Mouse (Mus musculus): ENCODE data around the gene Thoc6. TPM values are rescaled to one million over a fixed set of nuclear protein-coding genes. Genes with fewer than 3 reads are reported as not detected.

Gene Thoc6
- polyA plus RNA-seq, 1 experiment = 67.3 TPM

- H3K4me3 ChIP-seq (replicated peaks) = peak overlapping the region; percentile 93
- no peaks in the 10 kb centered on the region for H3K36me3 ChIP-seq (replicated peaks; ENCODE audit: low read length)
- TF ChIP-seq FLI1 (IDR thresholded peaks at IDR 0.05; ENCODE audit: low read length) = no peak
- no peak for TF ChIP-seq GATA1 (IDR thresholded peaks at IDR 0.05; ENCODE audit: borderline replicate concordance, low read length)
- peaks cover 17% of the 10 kb centered on the region for H3K4me1 ChIP-seq
- H3K27me3 ChIP-seq (replicated peaks) = peaks cover 66% of the 10 kb centered on the region
- H3K9me3 ChIP-seq = no peaks in the 10 kb centered on the region
These were observed 26.4 kb upstream of the Thoc6 start for GRCm38 (mm10) chr17:23700079-23700478.

DNA sequence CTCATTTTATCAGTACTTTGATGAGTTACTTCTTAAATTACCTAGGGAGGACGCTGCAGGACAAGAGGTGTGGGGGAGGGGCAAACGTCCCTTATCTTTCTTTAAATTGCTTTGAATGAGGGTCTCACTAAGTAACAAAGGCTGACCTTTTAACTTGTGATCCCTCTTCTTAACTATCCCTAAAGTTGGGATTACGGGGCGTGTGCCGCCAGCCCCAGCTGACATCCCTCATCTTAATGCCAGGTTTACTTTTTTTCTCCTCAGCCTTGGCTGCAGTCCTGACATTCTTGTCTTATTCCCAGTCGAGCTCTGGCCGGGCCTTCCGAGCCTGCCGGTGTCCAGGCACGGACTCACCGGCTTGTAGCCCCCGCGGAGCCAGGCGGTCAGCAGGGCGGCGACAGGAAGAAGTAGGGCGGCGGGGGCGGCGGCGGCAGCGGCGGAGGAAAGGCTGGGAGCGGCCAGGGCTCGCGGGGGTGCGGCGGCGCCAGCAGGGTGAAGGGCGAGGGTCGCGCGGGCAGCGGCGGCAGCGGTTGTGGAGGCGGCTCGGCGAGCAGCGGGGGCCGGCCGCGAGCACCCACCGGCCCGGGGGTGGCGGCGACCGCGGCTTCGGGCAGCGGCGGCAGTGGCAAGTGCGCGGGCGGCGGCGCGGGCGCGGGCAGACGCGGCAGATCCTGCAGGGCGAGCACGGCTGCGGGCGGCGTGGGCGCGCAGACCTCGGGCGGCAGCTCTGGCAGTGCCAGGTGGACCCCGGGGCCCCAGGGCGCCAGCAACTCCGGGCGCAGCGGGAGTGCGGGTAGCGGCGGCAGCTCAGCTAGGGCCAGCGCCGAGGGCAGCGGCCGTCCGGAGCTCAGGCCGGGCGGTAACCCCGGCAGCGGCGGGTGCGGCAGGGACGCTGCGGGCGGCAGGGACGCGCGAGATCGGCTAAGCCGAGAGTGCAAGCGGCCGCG lies 25.7 kb upstream of the Thoc6 start:
- Histone ChIP-seq H3K4me3 (replicated peaks) (peak overlapping the region; percentile 93), H3K4me1 (peaks cover 23% of the 10 kb centered on the region), H3K36me3 (replicated peaks; ENCODE audit: low read length) (no peaks in the 10 kb centered on the region), H3K27me3 (replicated peaks) (peaks cover 67% of the 10 kb centered on the region), H3K9me3 (no peaks in the 10 kb centered on the region)
- TF ChIP-seq GATA1 (IDR thresholded peaks at IDR 0.05; ENCODE audit: borderline replicate concordance, low read length) (no peak), FLI1 (IDR thresholded peaks at IDR 0.05; ENCODE audit: low read length) (no peak)

DNA sequence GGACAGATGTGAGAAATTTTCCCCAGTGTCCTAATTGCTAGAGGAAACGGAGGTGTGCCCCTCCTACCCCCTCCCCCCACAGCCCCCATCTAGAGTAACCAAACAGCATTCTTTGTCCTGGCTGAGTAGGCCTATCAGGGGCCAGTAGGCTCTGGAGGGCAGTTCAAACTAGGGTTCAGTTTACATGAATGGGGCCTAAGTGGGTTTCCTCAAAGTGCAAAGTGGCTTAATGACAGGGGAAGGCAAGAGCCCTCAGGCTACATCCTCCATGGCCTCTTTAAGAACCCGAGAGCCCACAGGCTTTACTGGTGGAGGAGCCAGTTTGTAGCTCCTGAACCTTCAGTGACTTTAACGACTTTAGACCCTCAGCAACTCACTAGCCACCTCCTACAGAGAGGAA lies 22.1 kb upstream of the Thoc6 start:
- H3K36me3 ChIP-seq (replicated peaks; ENCODE audit: low read length) = no peaks in the 10 kb centered on the region
- H3K27me3 ChIP-seq (replicated peaks) = peaks cover 54% of the 10 kb centered on the region
- TF ChIP-seq GATA1 (IDR thresholded peaks at IDR 0.05; ENCODE audit: borderline replicate concordance, low read length) = no peak
- no peak for TF ChIP-seq FLI1 (IDR thresholded peaks at IDR 0.05; ENCODE audit: low read length)
- no peak overlapping the region for H3K4me3 ChIP-seq (replicated peaks)
- H3K4me1 ChIP-seq = peaks cover 28% of the 10 kb centered on the region
- H3K9me3 ChIP-seq = no peaks in the 10 kb centered on the region

DNA sequence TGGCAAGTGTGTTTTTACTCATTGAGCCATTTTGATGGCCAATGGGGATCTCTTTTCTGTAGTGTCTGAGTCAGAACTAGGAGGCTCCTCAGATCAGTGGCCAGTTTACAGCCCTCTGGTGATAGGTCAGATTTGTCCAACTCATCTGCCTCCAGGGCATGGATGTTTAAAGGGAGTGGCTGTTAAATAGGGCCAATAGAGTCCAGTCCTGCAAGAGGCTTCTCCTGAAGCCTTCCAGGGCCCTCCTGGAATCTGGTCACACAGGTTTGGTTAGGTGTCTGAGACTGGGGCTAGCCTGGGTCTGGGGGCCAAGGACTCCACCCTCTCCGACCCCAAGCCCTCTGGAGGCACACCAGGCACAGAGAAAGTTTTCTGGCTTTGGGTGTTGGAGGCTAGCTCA lies 20.8 kb upstream of the Thoc6 start:
- peaks cover 19% of the 10 kb centered on the region for H3K4me1 ChIP-seq
- H3K4me3 ChIP-seq (replicated peaks) = no peak overlapping the region
- no peaks in the 10 kb centered on the region for H3K36me3 ChIP-seq (replicated peaks; ENCODE audit: low read length)
- peaks cover 42% of the 10 kb centered on the region for H3K27me3 ChIP-seq (replicated peaks)
- H3K9me3 ChIP-seq = no peaks in the 10 kb centered on the region
- TF ChIP-seq GATA1 (IDR thresholded peaks at IDR 0.05; ENCODE audit: borderline replicate concordance, low read length) (no peak), FLI1 (IDR thresholded peaks at IDR 0.05; ENCODE audit: low read length) (no peak)

DNA sequence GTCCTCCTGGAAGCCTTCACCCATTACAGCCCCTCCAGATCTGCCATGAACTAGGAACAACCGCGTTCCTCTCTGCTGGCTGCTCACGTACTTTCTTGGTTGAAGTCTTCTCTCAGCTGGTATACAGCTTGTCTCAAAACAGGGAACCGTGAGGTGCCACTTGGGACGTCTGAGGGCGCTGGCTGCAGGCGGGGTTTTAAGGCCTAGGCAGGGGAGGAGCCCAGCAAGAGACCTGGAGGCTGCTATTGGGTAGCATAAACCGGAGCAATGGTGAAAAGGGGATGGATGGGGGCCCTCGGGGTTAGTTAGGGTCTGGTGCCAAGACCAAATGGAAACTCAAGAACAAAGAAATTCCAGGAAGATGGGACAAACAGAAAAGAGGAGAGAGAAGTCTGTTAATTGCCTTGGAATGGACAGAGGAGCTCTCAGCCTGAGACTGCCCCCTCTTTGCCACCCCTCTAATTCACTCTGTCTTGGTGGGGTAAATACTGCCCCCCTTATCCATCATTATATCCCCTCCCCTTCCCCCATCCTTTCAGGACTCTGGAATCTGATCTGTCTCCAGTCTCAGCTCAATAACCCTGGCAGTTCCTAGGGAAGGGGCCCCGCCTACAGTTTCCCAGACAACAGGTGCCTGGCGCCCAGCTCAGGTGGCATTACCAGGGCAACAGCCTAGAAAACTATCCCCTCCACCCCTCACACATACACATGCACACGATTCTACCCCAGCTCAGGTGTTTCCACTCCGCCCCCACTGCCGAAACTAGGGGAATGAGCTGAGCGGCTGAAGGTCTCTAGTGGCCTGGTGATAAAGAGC lies 10.4 kb upstream of the Thoc6 start, which contains the start of gene Cldn9:
Gene Cldn9 (minus strand): TSS at position 171 of the 817 bp plus-strand sequence.
- H3K27me3 ChIP-seq (replicated peaks) = peaks cover 59% of the 10 kb centered on the region
- 0 out of 2 replicates have a peak, but pooled peaks cover 3% of the 10 kb centered on the region for H3K9me3 ChIP-seq
- TF ChIP-seq GATA1 (IDR thresholded peaks at IDR 0.05; ENCODE audit: borderline replicate concordance, low read length) = no peak
- no peak for TF ChIP-seq FLI1 (IDR thresholded peaks at IDR 0.05; ENCODE audit: low read length)
- H3K4me3 ChIP-seq (replicated peaks) = peak within 1 kb of the TSS; percentile 30
- peaks cover 27% of the 10 kb centered on the region for H3K4me1 ChIP-seq
- no peaks in the 10 kb centered on the region for H3K36me3 ChIP-seq (replicated peaks; ENCODE audit: low read length)

- H3K4me1 ChIP-seq = peaks cover 27% of the 10 kb centered on the region
- H3K4me3 ChIP-seq (replicated peaks) = peak overlapping the region; percentile 30
- no peaks in the 10 kb centered on the region for H3K36me3 ChIP-seq (replicated peaks; ENCODE audit: low read length)
- H3K9me3 ChIP-seq = 0 out of 2 replicates have a peak, but pooled peaks cover 3% of the 10 kb centered on the region
- TF ChIP-seq GATA1 (IDR thresholded peaks at IDR 0.05; ENCODE audit: borderline replicate concordance, low read length) (no peak), FLI1 (IDR thresholded peaks at IDR 0.05; ENCODE audit: low read length) (no peak)
- H3K27me3 ChIP-seq (replicated peaks) = peaks cover 65% of the 10 kb centered on the region
These were observed 9.5 kb upstream of the Thoc6 start for GRCm38 (mm10) chr17:23683226-23683625.

- H3K4me1 ChIP-seq = peaks cover 31% of the 10 kb centered on the region
- H3K9me3 ChIP-seq = 0 out of 2 replicates have a peak, but pooled peaks cover 3% of the 10 kb centered on the region
- H3K27me3 ChIP-seq (replicated peaks) = peaks cover 65% of the 10 kb centered on the region
- no peaks in the 10 kb centered on the region for H3K36me3 ChIP-seq (replicated peaks; ENCODE audit: low read length)
- H3K4me3 ChIP-seq (replicated peaks) = no peak overlapping the region
- TF ChIP-seq GATA1 (IDR thresholded peaks at IDR 0.05; ENCODE audit: borderline replicate concordance, low read length) (no peak), FLI1 (IDR thresholded peaks at IDR 0.05; ENCODE audit: low read length) (no peak)
These were observed 8.8 kb upstream of the Thoc6 start for GRCm38 (mm10) chr17:23682530-23682929.

DNA sequence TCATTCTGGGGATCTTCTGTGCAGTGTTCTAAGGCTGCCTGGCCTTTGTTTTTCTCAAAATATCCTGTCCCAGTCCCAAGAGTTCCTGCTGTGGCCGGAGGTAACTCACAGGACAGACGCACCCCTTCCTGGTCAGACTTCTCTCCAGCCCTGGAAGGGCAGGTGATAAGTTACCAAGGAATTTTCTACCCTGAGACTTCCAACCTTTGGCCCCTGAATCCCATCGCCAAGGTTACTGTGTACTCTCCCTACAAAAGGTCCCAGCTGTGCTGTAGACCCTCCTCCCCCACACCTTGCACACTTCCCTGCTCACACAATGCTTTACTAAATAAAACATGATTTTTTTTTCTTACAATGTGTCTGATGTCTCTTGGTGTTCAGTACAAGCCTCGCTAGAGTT lies 8.4 kb upstream of the Thoc6 start:
- Histone ChIP-seq H3K27me3 (replicated peaks) (peaks cover 65% of the 10 kb centered on the region), H3K9me3 (0 out of 2 replicates have a peak, but pooled peaks cover 3% of the 10 kb centered on the region), H3K36me3 (replicated peaks; ENCODE audit: low read length) (no peaks in the 10 kb centered on the region), H3K4me1 (peaks cover 35% of the 10 kb centered on the region), H3K4me3 (replicated peaks) (no peak overlapping the region)
- no peak for TF ChIP-seq FLI1 (IDR thresholded peaks at IDR 0.05; ENCODE audit: low read length)
- TF ChIP-seq GATA1 (IDR thresholded peaks at IDR 0.05; ENCODE audit: borderline replicate concordance, low read length) = no peak

- Histone ChIP-seq H3K36me3 (replicated peaks; ENCODE audit: low read length) (no peaks in the 10 kb centered on the region), H3K27me3 (replicated peaks) (peaks cover 71% of the 10 kb centered on the region), H3K4me1 (peaks cover 45% of the 10 kb centered on the region), H3K9me3 (0 out of 2 replicates have a peak, but pooled peaks cover 3% of the 10 kb centered on the region), H3K4me3 (replicated peaks) (no peak overlapping the region)
- no peak for TF ChIP-seq GATA1 (IDR thresholded peaks at IDR 0.05; ENCODE audit: borderline replicate concordance, low read length)
- TF ChIP-seq FLI1 (IDR thresholded peaks at IDR 0.05; ENCODE audit: low read length) = no peak
These were observed 7.4 kb upstream of the Thoc6 start for GRCm38 (mm10) chr17:23681086-23681485.

Data from megakaryocyte, embryonic 14.5 days (primary cell).